Mouse (Mus musculus): ENCODE data around the gene Lrp2. TPM values are rescaled to one million over a fixed set of nuclear protein-coding genes. Genes with fewer than 3 reads are reported as not detected.

The Lrp2 gene
- polyA plus RNA-seq, 1 experiment from 2014 or later = 37.5 TPM

- TF ChIP-seq CTCF (IDR thresholded peaks at IDR 0.05; ENCODE audit: low read depth) = peak; percentile 41
- no peak overlapping the region for H3K4me2 ChIP-seq (ENCODE audit: low read length)
- no peak overlapping the region for H3K27ac ChIP-seq
- no peak overlapping the region for H3K4me3 ChIP-seq (replicated peaks; ENCODE audit: low read depth, low read length)
- H3K9ac ChIP-seq (ENCODE audit: low read depth, low read length) = no peak overlapping the region
- no peaks in the 10 kb centered on the region for H3K36me3 ChIP-seq (ENCODE audit: insufficient read depth, low read length)
- H3K9me3 ChIP-seq (replicated peaks; ENCODE audit: low read length) = no peaks in the 10 kb centered on the region
- ATAC-seq (replicated peaks; ENCODE audit: low FRiP score, low read depth) (no peak), DNase-seq (ENCODE audit: low spot score) (no peak)
- no peaks in the 10 kb centered on the region for H3K27me3 ChIP-seq (ENCODE audit: insufficient read depth, low read length)
- no peaks in the 10 kb centered on the region for H3K4me1 ChIP-seq (replicated peaks; ENCODE audit: insufficient read depth, low read length)
- 90% methylated on average over 2 of the region's 2 CpGs for WGBS
Measured at GRCm38 (mm10) chr2:69520273-69520672, 65.6 kb downstream of the Lrp2 start.

GRCm38 (mm10) chr2:69518307-69518706, 67.6 kb downstream of the Lrp2 start:
- H3K9me3 ChIP-seq (replicated peaks; ENCODE audit: low read length) = no peaks in the 10 kb centered on the region
- no peak overlapping the region for H3K4me3 ChIP-seq (replicated peaks; ENCODE audit: low read depth, low read length)
- no peak for TF ChIP-seq CTCF (IDR thresholded peaks at IDR 0.05; ENCODE audit: low read depth)
- WGBS = 79% methylated on average over 7 of the region's 7 CpGs
- H3K36me3 ChIP-seq (ENCODE audit: insufficient read depth, low read length) = no peaks in the 10 kb centered on the region
- H3K27me3 ChIP-seq (ENCODE audit: insufficient read depth, low read length) = no peaks in the 10 kb centered on the region
- no peaks in the 10 kb centered on the region for H3K4me1 ChIP-seq (replicated peaks; ENCODE audit: insufficient read depth, low read length)
- H3K4me2 ChIP-seq (ENCODE audit: low read length) = no peak overlapping the region
- no peak overlapping the region for H3K27ac ChIP-seq
- no peak for DNase-seq (ENCODE audit: low spot score)
- ATAC-seq (replicated peaks; ENCODE audit: low FRiP score, low read depth) = no peak
- H3K9ac ChIP-seq (ENCODE audit: low read depth, low read length) = no peak overlapping the region

- H3K4me2 ChIP-seq (ENCODE audit: low read length) = no peak overlapping the region
- DNase-seq (ENCODE audit: low spot score) (no peak), ATAC-seq (replicated peaks; ENCODE audit: low FRiP score, low read depth) (no peak)
- no peaks in the 10 kb centered on the region for H3K36me3 ChIP-seq (ENCODE audit: insufficient read depth, low read length)
- no peaks in the 10 kb centered on the region for H3K27me3 ChIP-seq (ENCODE audit: insufficient read depth, low read length)
- no peak overlapping the region for H3K4me3 ChIP-seq (replicated peaks; ENCODE audit: low read depth, low read length)
- no peak overlapping the region for H3K9ac ChIP-seq (ENCODE audit: low read depth, low read length)
- no peaks in the 10 kb centered on the region for H3K4me1 ChIP-seq (replicated peaks; ENCODE audit: insufficient read depth, low read length)
- no peak overlapping the region for H3K27ac ChIP-seq
- 86% methylated on average over 5 of the region's 5 CpGs for WGBS
- TF ChIP-seq CTCF (IDR thresholded peaks at IDR 0.05; ENCODE audit: low read depth) = no peak
- H3K9me3 ChIP-seq (replicated peaks; ENCODE audit: low read length) = no peaks in the 10 kb centered on the region
Measured at GRCm38 (mm10) chr2:69511766-69512165, 74.1 kb downstream of the Lrp2 start.

GRCm38 (mm10) chr2:69500357-69500756, 85.5 kb downstream of the Lrp2 start:
- ATAC-seq (replicated peaks; ENCODE audit: low FRiP score, low read depth) (no peak), DNase-seq (ENCODE audit: low spot score) (no peak)
- Histone ChIP-seq H3K9me3 (replicated peaks; ENCODE audit: low read length) (no peaks in the 10 kb centered on the region), H3K4me2 (ENCODE audit: low read length) (no peak overlapping the region), H3K4me3 (replicated peaks; ENCODE audit: low read depth, low read length) (no peak overlapping the region), H3K27ac (no peak overlapping the region), H3K9ac (ENCODE audit: low read depth, low read length) (no peak overlapping the region), H3K27me3 (ENCODE audit: insufficient read depth, low read length) (no peaks in the 10 kb centered on the region), H3K36me3 (ENCODE audit: insufficient read depth, low read length) (no peaks in the 10 kb centered on the region), H3K4me1 (replicated peaks; ENCODE audit: insufficient read depth, low read length) (no peaks in the 10 kb centered on the region)
- WGBS = 82% methylated on average over 9 of the region's 9 CpGs
- TF ChIP-seq CTCF (IDR thresholded peaks at IDR 0.05; ENCODE audit: low read depth) = no peak

GRCm38 (mm10) chr2:69493130-69493529, 92.7 kb downstream of the Lrp2 start:
- H3K27me3 ChIP-seq (ENCODE audit: insufficient read depth, low read length) = no peaks in the 10 kb centered on the region
- DNase-seq (ENCODE audit: low spot score) (peak; percentile 26), ATAC-seq (replicated peaks; ENCODE audit: low FRiP score, low read depth) (no peak)
- H3K4me2 ChIP-seq (ENCODE audit: low read length) = no peak overlapping the region
- WGBS = 83% methylated on average over 4 of the region's 4 CpGs
- H3K4me1 ChIP-seq (replicated peaks; ENCODE audit: insufficient read depth, low read length) = no peaks in the 10 kb centered on the region
- H3K27ac ChIP-seq = no peak overlapping the region
- no peaks in the 10 kb centered on the region for H3K9me3 ChIP-seq (replicated peaks; ENCODE audit: low read length)
- H3K36me3 ChIP-seq (ENCODE audit: insufficient read depth, low read length) = no peaks in the 10 kb centered on the region
- H3K9ac ChIP-seq (ENCODE audit: low read depth, low read length) = no peak overlapping the region
- H3K4me3 ChIP-seq (replicated peaks; ENCODE audit: low read depth, low read length) = no peak overlapping the region
- TF ChIP-seq CTCF (IDR thresholded peaks at IDR 0.05; ENCODE audit: low read depth) = peak; percentile 71

- TF ChIP-seq CTCF (IDR thresholded peaks at IDR 0.05; ENCODE audit: low read depth) = no peak
- 95% methylated on average over 7 of the region's 7 CpGs for WGBS
- Histone ChIP-seq H3K9me3 (replicated peaks; ENCODE audit: low read length) (no peaks in the 10 kb centered on the region), H3K4me3 (replicated peaks; ENCODE audit: low read depth, low read length) (no peak overlapping the region), H3K36me3 (ENCODE audit: insufficient read depth, low read length) (no peaks in the 10 kb centered on the region), H3K9ac (ENCODE audit: low read depth, low read length) (no peak overlapping the region), H3K27ac (no peak overlapping the region), H3K4me1 (replicated peaks; ENCODE audit: insufficient read depth, low read length) (no peaks in the 10 kb centered on the region), H3K4me2 (ENCODE audit: low read length) (no peak overlapping the region), H3K27me3 (ENCODE audit: insufficient read depth, low read length) (no peaks in the 10 kb centered on the region)
- ATAC-seq (replicated peaks; ENCODE audit: low FRiP score, low read depth) (no peak), DNase-seq (ENCODE audit: low spot score) (no peak)
Measured at GRCm38 (mm10) chr2:69480965-69481364, 104.9 kb downstream of the Lrp2 start.

GRCm38 (mm10) chr2:69479859-69480258, 106.0 kb downstream of the Lrp2 start:
- H3K9me3 ChIP-seq (replicated peaks; ENCODE audit: low read length) = no peaks in the 10 kb centered on the region
- no peak overlapping the region for H3K9ac ChIP-seq (ENCODE audit: low read depth, low read length)
- no peaks in the 10 kb centered on the region for H3K4me1 ChIP-seq (replicated peaks; ENCODE audit: insufficient read depth, low read length)
- WGBS = 72% methylated on average over 7 of the region's 7 CpGs
- H3K27me3 ChIP-seq (ENCODE audit: insufficient read depth, low read length) = no peaks in the 10 kb centered on the region
- no peak overlapping the region for H3K4me2 ChIP-seq (ENCODE audit: low read length)
- H3K4me3 ChIP-seq (replicated peaks; ENCODE audit: low read depth, low read length) = no peak overlapping the region
- H3K36me3 ChIP-seq (ENCODE audit: insufficient read depth, low read length) = no peaks in the 10 kb centered on the region
- no peak for ATAC-seq (replicated peaks; ENCODE audit: low FRiP score, low read depth)
- DNase-seq (ENCODE audit: low spot score) = no peak
- TF ChIP-seq CTCF (IDR thresholded peaks at IDR 0.05; ENCODE audit: low read depth) = no peak
- H3K27ac ChIP-seq = no peak overlapping the region

Data from kidney, postnatal 0 days (tissue).